Mouse (Mus musculus): Measurements from ENCODE around the gene Opcml. TPM values are rescaled to one million over a fixed set of nuclear protein-coding genes. Genes with fewer than 3 reads are reported as not detected.

Opcml gene
- polyA plus RNA-seq, 1 experiment from 2014 or later: 0.97 TPM

- no peak for DNase-seq (ENCODE audit: low spot score)
- 72% methylated on average over 12 of the region's 12 CpGs for WGBS
- Histone ChIP-seq H3K36me3 (ENCODE audit: insufficient read depth, low read length) (no peaks in the 10 kb centered on the region), H3K27ac (no peak overlapping the region), H3K4me1 (replicated peaks; ENCODE audit: insufficient read depth, low read length) (no peaks in the 10 kb centered on the region), H3K4me2 (ENCODE audit: low read length) (no peak overlapping the region), H3K9ac (ENCODE audit: low read depth, low read length) (no peak overlapping the region), H3K4me3 (replicated peaks; ENCODE audit: low read depth, low read length) (no peak overlapping the region), H3K27me3 (ENCODE audit: insufficient read depth, low read length) (no peaks in the 10 kb centered on the region), H3K9me3 (replicated peaks; ENCODE audit: low read length) (no peaks in the 10 kb centered on the region)
- no peak for TF ChIP-seq CTCF (IDR thresholded peaks at IDR 0.05; ENCODE audit: low read depth)
- ATAC-seq (replicated peaks; ENCODE audit: low FRiP score, low read depth): no peak
Measured at GRCm38 (mm10) chr9:28499841-28500794, 709.5 kb downstream of the Opcml start.

GRCm38 (mm10) chr9:28513905-28514304 is 723.3 kb downstream of the Opcml start:
- no peaks in the 10 kb centered on the region for H3K4me1 ChIP-seq (replicated peaks; ENCODE audit: insufficient read depth, low read length)
- no peak overlapping the region for H3K27ac ChIP-seq
- WGBS: 97% methylated on average over 3 of the region's 3 CpGs
- H3K27me3 ChIP-seq (ENCODE audit: insufficient read depth, low read length): no peaks in the 10 kb centered on the region
- H3K36me3 ChIP-seq (ENCODE audit: insufficient read depth, low read length): no peaks in the 10 kb centered on the region
- no peak overlapping the region for H3K9ac ChIP-seq (ENCODE audit: low read depth, low read length)
- ATAC-seq (replicated peaks; ENCODE audit: low FRiP score, low read depth) (no peak), DNase-seq (ENCODE audit: low spot score) (no peak)
- no peak overlapping the region for H3K4me2 ChIP-seq (ENCODE audit: low read length)
- no peak for TF ChIP-seq CTCF (IDR thresholded peaks at IDR 0.05; ENCODE audit: low read depth)
- no peak overlapping the region for H3K4me3 ChIP-seq (replicated peaks; ENCODE audit: low read depth, low read length)
- no peaks in the 10 kb centered on the region for H3K9me3 ChIP-seq (replicated peaks; ENCODE audit: low read length)

- no peaks in the 10 kb centered on the region for H3K36me3 ChIP-seq (ENCODE audit: insufficient read depth, low read length)
- 21% methylated on average over 1 of the region's 1 CpGs for WGBS
- ATAC-seq (replicated peaks; ENCODE audit: low FRiP score, low read depth): no peak
Measured at GRCm38 (mm10) chr9:28533191-28533590, 742.6 kb downstream of the Opcml start.

GRCm38 (mm10) chr9:28535006-28535405 is 744.4 kb downstream of the Opcml start:
- no peak for TF ChIP-seq CTCF (IDR thresholded peaks at IDR 0.05; ENCODE audit: low read depth)

More at GRCm38 (mm10) chr9:28533191-28533590, 742.6 kb downstream of the Opcml start:
- Histone ChIP-seq H3K27me3 (ENCODE audit: insufficient read depth, low read length) (no peaks in the 10 kb centered on the region), H3K27ac (no peak overlapping the region), H3K9me3 (replicated peaks; ENCODE audit: low read length) (no peaks in the 10 kb centered on the region), H3K9ac (ENCODE audit: low read depth, low read length) (no peak overlapping the region), H3K4me2 (ENCODE audit: low read length) (no peak overlapping the region), H3K4me3 (replicated peaks; ENCODE audit: low read depth, low read length) (no peak overlapping the region), H3K4me1 (replicated peaks; ENCODE audit: insufficient read depth, low read length) (no peaks in the 10 kb centered on the region)
- DNase-seq (ENCODE audit: low spot score): no peak
- no peak for TF ChIP-seq CTCF (IDR thresholded peaks at IDR 0.05; ENCODE audit: low read depth)

GRCm38 (mm10) chr9:28536637-28537036 is 746.1 kb downstream of the Opcml start:
- no peak for TF ChIP-seq CTCF (IDR thresholded peaks at IDR 0.05; ENCODE audit: low read depth)
- Histone ChIP-seq H3K36me3 (ENCODE audit: insufficient read depth, low read length) (no peaks in the 10 kb centered on the region), H3K9me3 (replicated peaks; ENCODE audit: low read length) (no peaks in the 10 kb centered on the region), H3K27me3 (ENCODE audit: insufficient read depth, low read length) (no peaks in the 10 kb centered on the region), H3K27ac (no peak overlapping the region), H3K4me2 (ENCODE audit: low read length) (no peak overlapping the region), H3K4me3 (replicated peaks; ENCODE audit: low read depth, low read length) (no peak overlapping the region), H3K9ac (ENCODE audit: low read depth, low read length) (no peak overlapping the region), H3K4me1 (replicated peaks; ENCODE audit: insufficient read depth, low read length) (no peaks in the 10 kb centered on the region)
- ATAC-seq (replicated peaks; ENCODE audit: low FRiP score, low read depth) (no peak), DNase-seq (ENCODE audit: low spot score) (no peak)
- WGBS: 50% methylated on average over 4 of the region's 4 CpGs

More at GRCm38 (mm10) chr9:28535006-28535405, 744.4 kb downstream of the Opcml start:
- no peaks in the 10 kb centered on the region for H3K36me3 ChIP-seq (ENCODE audit: insufficient read depth, low read length)
- H3K4me3 ChIP-seq (replicated peaks; ENCODE audit: low read depth, low read length): no peak overlapping the region
- H3K9me3 ChIP-seq (replicated peaks; ENCODE audit: low read length): no peaks in the 10 kb centered on the region
- no peaks in the 10 kb centered on the region for H3K27me3 ChIP-seq (ENCODE audit: insufficient read depth, low read length)
- WGBS: 79% methylated on average over 4 of the region's 4 CpGs
- ATAC-seq (replicated peaks; ENCODE audit: low FRiP score, low read depth): no peak
- no peak for DNase-seq (ENCODE audit: low spot score)
- H3K4me1 ChIP-seq (replicated peaks; ENCODE audit: insufficient read depth, low read length): no peaks in the 10 kb centered on the region
- H3K27ac ChIP-seq: no peak overlapping the region
- H3K4me2 ChIP-seq (ENCODE audit: low read length): no peak overlapping the region
- H3K9ac ChIP-seq (ENCODE audit: low read depth, low read length): no peak overlapping the region

GRCm38 (mm10) chr9:28548189-28548588 is 757.6 kb downstream of the Opcml start:
- DNase-seq (ENCODE audit: low spot score): no peak
- TF ChIP-seq CTCF (IDR thresholded peaks at IDR 0.05; ENCODE audit: low read depth): no peak
- ATAC-seq (replicated peaks; ENCODE audit: low FRiP score, low read depth): no peak
- Histone ChIP-seq H3K4me2 (ENCODE audit: low read length) (no peak overlapping the region), H3K9ac (ENCODE audit: low read depth, low read length) (no peak overlapping the region), H3K4me3 (replicated peaks; ENCODE audit: low read depth, low read length) (no peak overlapping the region), H3K36me3 (ENCODE audit: insufficient read depth, low read length) (no peaks in the 10 kb centered on the region), H3K27me3 (ENCODE audit: insufficient read depth, low read length) (no peaks in the 10 kb centered on the region), H3K4me1 (replicated peaks; ENCODE audit: insufficient read depth, low read length) (no peaks in the 10 kb centered on the region), H3K9me3 (replicated peaks; ENCODE audit: low read length) (no peaks in the 10 kb centered on the region), H3K27ac (no peak overlapping the region)
- WGBS: 78% methylated on average over 9 of the region's 9 CpGs

All from kidney, postnatal 0 days (tissue).